Mouse (Mus musculus) embryonic facial prominence, embryonic 12.5 days (tissue): Measurements from ENCODE around the gene Clpp. TPM values are rescaled to one million over a fixed set of nuclear protein-coding genes. Genes with fewer than 3 reads are reported as not detected.

Experiments used
- ATAC-seq: fragments of 200-750 bp; cut with Nextera tagmentation; 2 replicates; pipeline ENCODE4 v1.8.0; 2017; ENCODE audit not compliant: insufficient number of reproducible peaks, insufficient read depth, low FRiP score, low TSS enrichment
- H3K27ac ChIP-seq: fragments of 300-500 bp; sonication (generic); 2 replicates; pipeline ENCODE4 v1.5.1; 2016; ENCODE audit warnings: mild to moderate bottlenecking
- H3K27me3 ChIP-seq: fragments of 300-500 bp; sonication (generic); 2 replicates; pipeline ENCODE4 v1.6.1; 2016; ENCODE audit warnings: mild to moderate bottlenecking, moderate library complexity
- H3K36me3 ChIP-seq: fragments of 300-500 bp; sonication (generic); 2 replicates; pipeline ENCODE4 v1.6.1; 2016; ENCODE audit warnings: mild to moderate bottlenecking
- H3K4me1 ChIP-seq: fragments of 300-500 bp; sonication (generic); 2 replicates; pipeline ENCODE4 v1.6.1; 2016
- H3K4me2 ChIP-seq: fragments of 300-500 bp; sonication (generic); replicated peaks from 2 replicates; pipeline ENCODE4 v1.6.1; 2016; ENCODE audit warnings: mild to moderate bottlenecking, moderate library complexity
- H3K4me3 ChIP-seq: fragments of 300-500 bp; sonication (generic); 2 replicates; pipeline ENCODE4 v1.5.1; 2016; ENCODE audit warnings: mild to moderate bottlenecking
- H3K9ac ChIP-seq: fragments of 300-500 bp; sonication (generic); 2 replicates; pipeline ENCODE4 v1.6.1; 2016; ENCODE audit warnings: mild to moderate bottlenecking, moderate library complexity
- H3K9me3 ChIP-seq: fragments of 300-500 bp; sonication (generic); 2 replicates; pipeline ENCODE4 v1.6.1; 2016; ENCODE audit warnings: mild to moderate bottlenecking, moderate library complexity
- WGBS: fragments of 180-500 bp; shearing (Covaris S2); methylation state at CpG from one replicate; pipeline ENCODE4 v1.1.7; 2016; 5-methylcytosine and 5-hydroxymethylcytosine counted together
- polyA plus RNA-seq: library from polyadenylated mRNA; unstranded; fragments of >200 nt; fragmentation: Nextera tagmentation; extraction: Ambion mirVana; gene quantifications from 2 replicates; pipeline ENCODE4 v1.2.1, GENCODE M21; 2016

Clpp gene
- polyA plus RNA-seq, 1 experiment from 2014 or later: 147 TPM

- Histone ChIP-seq H3K36me3 (no peaks in the 10 kb centered on the region), H3K9ac (no peak within 1 kb of the TSS), H3K27me3 (peaks cover 8% of the 10 kb centered on the region), H3K4me3 (no peak within 1 kb of the TSS), H3K27ac (no peak within 1 kb of the TSS), H3K4me1 (no peaks in the 10 kb centered on the region), H3K9me3 (no peaks in the 10 kb centered on the region), H3K4me2 (no peak within 1 kb of the TSS)
- 70% methylated on average over 8 of the region's 8 CpGs for WGBS
- no peak for ATAC-seq
These were observed 51.4 kb downstream of the Clpp start, which contains the start of gene Slc25a41 for GRCm38 (mm10) chr17:57041554-57041953. Slc25a41 (minus strand) TSS chr17:57041654.

Other genes starting within 250 kb of the Clpp start
- 10.9 and 11.9 TPM in 2 replicates for gene Nrtn, start 232.8 kb upstream of the Clpp start, polyA plus RNA-seq
- 44.1 and 47.2 TPM in 2 replicates for gene Dus3l, start 225.5 kb upstream of the Clpp start, polyA plus RNA-seq
- 1.4 TPM in 2 replicates for gene Prr22, start 220.1 kb upstream of the Clpp start, polyA plus RNA-seq
- 5.5 and 5.7 TPM in 2 replicates for gene Rfx2, start 159.3 kb upstream of the Clpp start, polyA plus RNA-seq
- not detected in 2 replicates for gene Acsbg2, start 115.9 kb upstream of the Clpp start, polyA plus RNA-seq
- gene 1700061G19Rik, start 114.8 kb upstream of the Clpp start, polyA plus RNA-seq: 0.42 and 0.51 TPM in 2 replicates
- gene Mllt1, start 54.9 kb upstream of the Clpp start, polyA plus RNA-seq: 95.6 and 97.2 TPM in 2 replicates
- not detected in 2 replicates for gene Acer1, start 8.2 kb upstream of the Clpp start, polyA plus RNA-seq
- gene Alkbh7, start 7.0 kb downstream of the Clpp start, polyA plus RNA-seq: 38.5 and 41.4 TPM in 2 replicates
- gene Pspn, start 9.7 kb downstream of the Clpp start, polyA plus RNA-seq: not detected in 2 replicates
- gene Gtf2f1, start 21.0 kb downstream of the Clpp start, polyA plus RNA-seq: 62.0 and 63.4 TPM in 2 replicates
- gene Gm17949, start 21.2 kb downstream of the Clpp start, polyA plus RNA-seq: 0.32 and 0.70 TPM in 2 replicates
- gene Khsrp, start 41.2 kb downstream of the Clpp start, polyA plus RNA-seq: 63.4 and 66.4 TPM in 2 replicates
- gene Slc25a41, start 51.3 kb downstream of the Clpp start, polyA plus RNA-seq: 0.13 TPM in 1 of 2 replicates, not detected in the other
- gene Crb3, start 68.8 kb downstream of the Clpp start, polyA plus RNA-seq: 5.0 and 5.2 TPM in 2 replicates
- 10.1 TPM in 2 replicates for gene Slc25a23, start 69.6 kb downstream of the Clpp start, polyA plus RNA-seq
- 1.4 and 3.2 TPM in 2 replicates for gene Dennd1c, start 88.2 kb downstream of the Clpp start, polyA plus RNA-seq
- gene Tubb4a, start 97.5 kb downstream of the Clpp start, polyA plus RNA-seq: 31.9 and 35.5 TPM in 2 replicates
- gene Tnfsf9, start 115.0 kb downstream of the Clpp start, polyA plus RNA-seq: 7.8 and 9.6 TPM in 2 replicates
- 0.19 TPM in 1 of 2 replicates, not detected in the other for gene Cd70, start 159.5 kb downstream of the Clpp start, polyA plus RNA-seq
- gene Tnfsf14, start 203.9 kb downstream of the Clpp start, polyA plus RNA-seq: 0.09 and 0.24 TPM in 2 replicates
- 0.37 and 0.56 TPM in 2 replicates for gene C3, start 237.8 kb downstream of the Clpp start, polyA plus RNA-seq